Mouse (Mus musculus): ENCODE measurements around the gene Gm14085. TPM values are rescaled to one million over a fixed set of nuclear protein-coding genes. Genes with fewer than 3 reads are reported as not detected.
A peak's percentile ranks its signal among the peaks of the same experiment; 100 is the strongest.

The Gm14085 gene
- total RNA-seq, 2 experiments from 2014 or later: 0.67 to 0.74 TPM

DNA sequence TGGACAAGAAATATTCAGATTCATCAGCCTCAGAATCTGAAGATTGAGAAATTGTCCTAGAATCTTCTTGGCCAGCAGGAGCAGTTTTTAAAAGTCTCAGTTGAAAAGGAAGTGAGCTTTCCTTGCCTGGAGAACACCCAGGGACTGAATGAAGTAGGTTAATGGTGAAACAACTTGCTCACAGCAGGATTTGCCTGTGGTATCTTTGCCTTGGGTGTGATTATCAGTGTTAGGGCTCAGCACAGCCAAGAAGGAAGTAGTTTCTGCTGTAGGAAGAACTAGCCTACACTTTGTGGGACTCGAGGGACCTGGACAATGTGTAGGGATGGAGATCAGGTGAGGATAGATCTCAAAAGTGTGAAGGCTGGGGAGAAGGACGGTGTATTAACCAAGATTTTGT is 49.9 kb downstream of the Gm14085 start:
- DNase-seq: no peak
- intact Hi-C loops (cut with DNase I): no loop called here

DNA sequence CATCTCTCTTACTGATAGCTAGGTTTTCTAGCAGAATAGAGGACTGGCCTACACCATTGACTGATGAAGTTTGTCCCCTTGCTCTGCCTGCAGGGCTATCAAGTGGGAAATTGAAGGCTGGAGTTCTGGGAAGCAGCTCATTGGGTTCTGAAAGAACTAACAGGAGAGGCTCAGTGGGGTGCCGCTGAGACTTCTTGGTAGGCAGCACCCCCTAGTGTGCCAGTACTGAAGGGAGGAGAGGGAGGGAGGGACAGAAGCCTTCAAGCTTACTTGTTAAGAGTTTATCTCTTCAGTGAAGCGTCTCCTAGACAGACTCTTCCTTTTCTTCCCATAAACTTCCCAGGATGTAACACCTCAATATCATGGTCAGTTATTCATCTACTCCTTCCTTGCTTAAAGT is 73.6 kb downstream of the Gm14085 start:
- intact Hi-C loops (cut with DNase I): loop anchor here (2.0 to 5.0 kb wide), 4 partner anchors 178 to 364 kb away; no protein-coding TSS in a partner anchor
- DNase-seq: peak; percentile 40 to 60

DNA sequence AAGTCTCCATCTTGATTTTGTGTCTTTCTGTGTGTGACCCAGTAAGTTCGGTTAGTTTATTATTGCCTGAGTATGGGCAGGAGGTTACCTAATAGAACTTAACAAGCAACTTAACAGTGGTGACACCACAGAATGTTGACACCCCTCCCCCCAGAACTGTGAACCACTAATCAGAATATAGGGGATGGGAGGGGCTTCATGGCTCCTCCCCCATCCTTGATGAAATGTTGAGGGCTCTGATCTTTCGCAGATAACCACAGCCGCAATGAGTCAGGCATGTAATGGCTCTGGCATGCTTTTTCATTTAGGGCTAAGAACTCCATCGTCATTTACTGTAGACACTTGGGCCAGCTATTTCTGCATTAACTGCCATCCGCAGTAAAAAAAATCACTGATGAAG is 76.5 kb downstream of the Gm14085 start:
- no peak for DNase-seq
- intact Hi-C loops (cut with DNase I): no loop called here

DNA sequence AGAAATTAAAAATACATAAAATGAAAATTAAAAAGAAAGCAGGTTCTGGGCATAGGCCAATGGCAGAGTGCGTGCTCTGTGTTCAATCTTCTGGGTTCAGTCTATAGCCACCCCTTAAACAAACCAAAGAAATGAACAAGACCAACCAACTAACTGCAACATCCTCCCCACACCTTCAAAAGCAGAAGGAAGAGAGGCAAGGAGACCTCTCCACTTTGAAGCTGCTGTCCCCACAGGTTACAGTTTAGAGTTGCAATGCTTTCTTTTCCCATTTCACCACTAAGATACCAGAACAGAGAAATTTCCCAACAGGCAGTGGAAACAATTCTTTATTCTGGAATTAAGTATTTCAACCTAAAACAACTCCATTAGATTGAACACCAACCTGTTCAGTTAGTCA is 77.5 kb downstream of the Gm14085 start:
- intact Hi-C loops (cut with DNase I): no loop called here
- no peak for DNase-seq

DNA sequence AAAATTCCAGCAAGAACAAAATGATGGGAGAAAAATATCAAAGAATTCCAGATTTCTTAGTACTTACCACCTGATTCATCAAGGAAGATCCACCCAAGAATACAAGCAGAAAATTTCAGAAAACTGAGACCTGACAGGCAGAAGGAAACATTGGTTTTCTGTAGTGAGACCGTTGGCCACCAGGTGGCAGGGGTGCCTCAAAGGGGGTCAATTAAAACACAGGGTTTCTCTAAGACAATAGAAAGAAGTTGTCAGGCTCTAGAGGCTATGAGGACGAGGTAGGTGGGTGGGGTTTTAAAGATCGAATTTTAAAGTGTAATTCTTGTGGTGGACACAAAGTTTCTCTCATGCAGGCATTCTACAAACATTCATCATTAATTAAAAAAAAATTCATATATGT is 84.7 kb downstream of the Gm14085 start:
- intact Hi-C loops (cut with DNase I): loop anchor here (1.0 kb wide), 1 partner anchor 60 kb away; no protein-coding TSS in a partner anchor
- DNase-seq: peak; percentile 65 to 84

DNA sequence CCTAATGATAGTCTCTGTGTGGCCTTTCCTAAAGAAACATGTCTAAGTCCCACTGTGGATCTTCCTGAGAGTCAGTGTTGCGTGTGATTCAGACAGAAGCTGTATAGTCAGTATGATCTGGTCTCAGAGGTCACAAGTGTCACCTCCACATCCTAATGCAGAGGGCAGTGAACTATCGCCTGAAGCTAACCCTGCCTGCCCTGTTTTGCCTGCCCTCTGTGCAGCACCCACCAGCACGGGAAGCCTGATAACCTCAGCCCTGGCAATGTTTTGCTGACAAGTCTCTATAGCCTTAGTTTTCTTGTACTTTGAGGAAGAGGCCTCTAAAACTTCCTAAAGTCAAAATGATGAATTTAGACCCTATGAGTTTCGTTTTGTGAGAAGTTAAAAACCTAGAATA is 85.7 kb downstream of the Gm14085 start:
- intact Hi-C loops (cut with DNase I): loop anchor here (5.0 kb wide), 1 partner anchor 182 kb away; no protein-coding TSS in a partner anchor

DNA sequence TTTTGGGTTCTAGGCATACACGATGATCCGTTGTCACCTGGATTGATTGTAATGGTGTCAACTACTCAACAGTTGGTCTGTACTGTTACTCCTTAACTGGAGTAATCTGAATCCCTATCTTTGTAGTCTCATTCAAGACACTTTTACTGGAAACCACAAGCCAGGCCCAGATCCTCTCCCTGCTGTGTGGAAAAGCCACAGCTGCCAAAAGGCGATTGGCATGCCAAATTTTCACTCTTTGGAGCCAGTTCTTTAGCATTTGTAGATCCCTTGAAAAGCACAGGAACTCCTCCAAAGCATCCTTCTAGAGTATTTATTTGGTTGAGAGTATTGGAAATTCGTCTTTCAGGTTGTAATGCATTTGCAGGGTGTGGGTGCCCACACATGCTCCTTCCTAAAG is 86.6 kb downstream of the Gm14085 start:
- no peak for DNase-seq
- intact Hi-C loops (cut with DNase I): loop anchor here (5.0 kb wide), 1 partner anchor 181 kb away; no protein-coding TSS in a partner anchor

More for the DNA sequence above, 85.7 kb downstream of the Gm14085 start:
- no peak for DNase-seq

DNA sequence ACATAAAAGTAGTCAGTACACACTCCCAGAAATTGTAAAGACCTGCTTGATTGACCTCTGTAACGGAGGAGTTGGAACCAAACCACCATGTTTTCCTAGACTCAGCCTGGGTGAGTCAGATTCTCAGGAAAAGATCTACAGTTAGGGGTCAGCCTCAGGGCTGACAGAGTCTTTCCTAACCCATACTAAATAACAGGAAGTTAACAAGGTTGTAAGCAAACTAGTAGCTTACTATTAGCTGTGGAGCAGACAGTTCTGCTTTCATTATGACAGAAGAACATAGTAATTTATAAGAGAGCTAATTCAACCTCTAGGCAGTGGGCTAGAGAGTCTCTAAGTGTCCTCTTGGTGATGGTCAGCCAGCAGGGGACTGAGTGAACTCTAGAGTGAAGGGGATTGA is 87.7 kb downstream of the Gm14085 start:
- intact Hi-C loops (cut with DNase I): loop anchor here (5.0 kb wide), 1 partner anchor 180 kb away; no protein-coding TSS in a partner anchor
- DNase-seq: no peak

DNA sequence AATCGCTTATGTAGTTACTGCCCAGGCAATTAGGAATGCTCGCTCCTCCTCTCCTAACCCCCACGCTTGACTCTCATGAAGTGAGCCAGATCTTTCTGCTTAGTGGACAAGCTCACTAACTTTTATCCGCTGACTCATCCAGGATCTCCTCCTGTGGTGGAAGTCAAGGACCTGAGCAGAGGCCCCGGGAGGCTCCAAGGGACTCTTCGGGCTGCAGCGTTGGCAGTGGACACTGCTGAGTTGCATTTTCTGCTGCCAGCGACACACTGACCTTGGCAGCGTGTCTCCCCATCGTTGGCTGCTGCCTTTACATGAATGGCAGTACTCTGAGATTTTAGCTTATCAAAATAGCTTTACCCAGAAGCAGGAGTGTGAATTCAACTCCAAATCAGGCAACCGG is 90.7 kb downstream of the Gm14085 start:
- intact Hi-C loops (cut with DNase I): loop anchor here (5.0 kb wide), 1 partner anchor 37 kb away; the partner anchor contains the start of gene Gatm
- DNase-seq: peak; percentile 69 to 71

DNA sequence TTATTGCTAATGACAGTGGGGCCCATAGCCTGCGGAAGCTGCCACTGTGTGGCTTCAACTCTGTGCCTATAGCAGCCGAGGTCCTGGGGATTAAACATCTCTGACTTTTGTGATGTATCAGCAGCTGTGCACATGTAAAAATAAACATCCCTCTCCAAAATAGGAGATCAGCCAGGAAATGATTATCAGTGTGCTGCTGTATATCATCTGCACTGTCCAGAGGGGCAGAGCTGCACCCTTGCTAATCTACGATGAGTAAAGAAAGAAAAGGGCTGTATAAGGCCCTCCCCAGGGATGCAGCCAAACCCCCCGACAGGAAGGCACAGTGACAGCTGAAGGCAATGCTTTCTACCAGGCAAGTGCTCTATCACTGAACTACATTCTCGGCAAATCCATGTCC is 91.6 kb downstream of the Gm14085 start:
- intact Hi-C loops (cut with DNase I): loop anchor here (5.0 kb wide), 1 partner anchor 36 kb away; the partner anchor contains the start of gene Gatm
- DNase-seq: no peak

DNA sequence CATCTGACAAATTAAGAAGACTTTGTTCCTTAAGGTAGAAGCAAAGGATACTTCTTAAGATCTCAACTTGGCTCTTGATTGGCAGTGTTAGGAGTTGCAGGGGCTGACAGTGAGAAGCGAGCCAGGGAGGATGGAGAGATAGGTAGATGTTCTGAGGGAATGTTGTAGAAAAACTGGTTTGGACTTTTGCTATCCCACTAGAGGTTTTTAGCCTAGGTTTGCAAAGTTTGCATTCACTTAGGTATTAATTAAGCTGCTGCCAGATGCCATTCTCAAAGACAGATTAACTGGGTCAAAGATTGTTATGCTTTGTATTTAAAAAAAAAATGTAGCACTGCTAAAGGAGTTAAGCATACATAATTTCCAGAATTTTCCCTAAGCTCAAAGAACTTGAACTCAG is 92.6 kb downstream of the Gm14085 start:
- intact Hi-C loops (cut with DNase I): loop anchor here (5.0 kb wide), 1 partner anchor 35 kb away; the partner anchor contains the start of gene Gatm
- no peak for DNase-seq

Other genes with a start within 250 kb of the Gm14085 start
- gene Duox2, start 186.5 kb upstream of the Gm14085 start, total RNA-seq (2021): under 1 TPM; 0.34 to 0.45 TPM
- not detected for gene Duoxa2, start 186.0 kb upstream of the Gm14085 start, total RNA-seq (2021)
- gene Duoxa1, start 171.2 kb upstream of the Gm14085 start, total RNA-seq (2021): under 1 TPM; 0.27 to 0.45 TPM
- under 1 TPM; 0.22 to 0.26 TPM for gene Duox1, start 169.3 kb upstream of the Gm14085 start, total RNA-seq (2021)
- gene Shf, start 115.8 kb upstream of the Gm14085 start, total RNA-seq (2021): 1 to 10 TPM; 7.9 to 9.6 TPM
- gene Slc28a2, start 58.5 kb upstream of the Gm14085 start, total RNA-seq (2021): 10 to 100 TPM; 23.0 to 32.1 TPM
- 1 to 10 TPM; 7.5 to 8.2 TPM for gene Gatm, start 126.4 kb downstream of the Gm14085 start, total RNA-seq (2021)
- gene AA467197, start 152.0 kb downstream of the Gm14085 start, total RNA-seq (2021): under 1 TPM in 1 of 2 experiments, not detected in 1; 0.45 TPM
- 10 to 100 TPM; 14.9 to 15.0 TPM for gene Slc30a4, start 217.7 kb downstream of the Gm14085 start, total RNA-seq (2021)